ENCODE assay signal across 10 mouse cellular contexts in genomic region chr11:33070520-33070919, GRCm38 (mm10).
DNase-seq lines count a peak whose midpoint lies in the region; ATAC-seq lines count a peak whose summit lies in the region.
"Had no signal": no experiment of that assay in that cellular context is flagged by ENCODE, and none has a peak within 500 bp of the region (broad histone marks: within the 10 kb centered on the region; RNA-seq: fewer than 3 reads in every experiment).

No protein-coding gene starts in this region.

- ATAC-seq in kidney, embryonic 16.5 days (ENCODE audit: low FRiP score, low TSS enrichment) = peak; percentile 89; the same call in 1 of the 2 replicates
- ATAC-seq in neural tube, embryonic 13.5 days (ENCODE audit: low read depth) = peak; percentile 97

- H3K27me3 ChIP-seq in kidney, embryonic 16.5 days (ENCODE audit: insufficient read depth, low read length) = no peaks in the 10 kb centered on the region; the same call in 1 of the 2 replicates
- no peaks in the 10 kb centered on the region for H3K27me3 ChIP-seq in neural tube, embryonic 13.5 days
- no peaks in the 10 kb centered on the region for H3K27me3 ChIP-seq in heart, embryonic 10.5 days (ENCODE audit: insufficient read depth, poor library complexity, severe bottlenecking)
- H3K27me3 ChIP-seq: liver, embryonic 13.5 days had no signal

- H3K4me2 ChIP-seq in kidney, embryonic 16.5 days (replicated peaks; ENCODE audit: low read depth, low read length) = no peak overlapping the region
- H3K4me2 ChIP-seq in neural tube, embryonic 13.5 days = no peak overlapping the region
- H3K4me2 ChIP-seq: liver, embryonic 13.5 days had no signal

- H3K27ac ChIP-seq in kidney, embryonic 16.5 days (ENCODE audit: low read length) = no peak overlapping the region
- H3K27ac ChIP-seq in neural tube, embryonic 13.5 days (replicated peaks) = no peak overlapping the region; the same call in 1 of the 2 replicates
- no peak overlapping the region for H3K27ac ChIP-seq in heart, embryonic 10.5 days
- H3K27ac ChIP-seq: liver, embryonic 13.5 days had no signal

- no peak for DNase-seq in kidney, adult 18-20 months
- peak; percentile 59 to 70 for DNase-seq in cerebellum, postnatal 14 days
- peak; percentile 42 for DNase-seq in layer of hippocampus, adult 11-12 months (ENCODE audit: low spot score)
- DNase-seq in thymus, postnatal 4 days = no peak
- no peak for DNase-seq in heart, embryonic 10.5 days (ENCODE audit: low spot score)
- no peak for DNase-seq in spleen, postnatal 10 days (ENCODE audit: low spot score in 2 of 2)
- DNase-seq: heart, postnatal 36 days; liver, embryonic 13.5 days had no signal

- no peaks in the 10 kb centered on the region for H3K36me3 ChIP-seq in kidney, embryonic 16.5 days (ENCODE audit: insufficient read depth, low read length)
- H3K36me3 ChIP-seq in neural tube, embryonic 13.5 days = no peaks in the 10 kb centered on the region
- H3K36me3 ChIP-seq in heart, embryonic 10.5 days = no peaks in the 10 kb centered on the region
- H3K36me3 ChIP-seq: liver, embryonic 13.5 days had no signal

- 48% methylated on average over 6 of the region's 6 CpGs for WGBS in kidney, embryonic 16.5 days
- WGBS in neural tube, embryonic 13.5 days = 36% methylated on average over 6 of the region's 6 CpGs
- 79% methylated on average over 6 of the region's 6 CpGs for WGBS in heart, embryonic 10.5 days

- no peak overlapping the region for H3K9ac ChIP-seq in kidney, embryonic 16.5 days (replicated peaks; ENCODE audit: low read length)
- H3K9ac ChIP-seq in neural tube, embryonic 13.5 days = no peak overlapping the region
- H3K9ac ChIP-seq: liver, embryonic 13.5 days had no signal

- H3K9me3 ChIP-seq in kidney, embryonic 16.5 days (ENCODE audit: low read length) = no peaks in the 10 kb centered on the region
- H3K9me3 ChIP-seq in neural tube, embryonic 13.5 days = no peaks in the 10 kb centered on the region
- H3K9me3 ChIP-seq in heart, embryonic 10.5 days = no peaks in the 10 kb centered on the region
- H3K9me3 ChIP-seq: liver, embryonic 13.5 days had no signal

- peaks cover 9% of the 10 kb centered on the region; the same call in 1 of the 2 replicates for H3K4me1 ChIP-seq in kidney, embryonic 16.5 days (ENCODE audit: insufficient read depth, low read length)
- peaks cover 12% of the 10 kb centered on the region; the same call in 1 of the 2 replicates for H3K4me1 ChIP-seq in neural tube, embryonic 13.5 days (replicated peaks)
- no peaks in the 10 kb centered on the region for H3K4me1 ChIP-seq in heart, embryonic 10.5 days
- H3K4me1 ChIP-seq: liver, embryonic 13.5 days had no signal

- H3K4me3 ChIP-seq in kidney, embryonic 16.5 days (ENCODE audit: low read length) = no peak overlapping the region
- H3K4me3 ChIP-seq in neural tube, embryonic 13.5 days = no peak overlapping the region
- H3K4me3 ChIP-seq in heart, embryonic 10.5 days = no peak overlapping the region
- H3K4me3 ChIP-seq: liver, embryonic 13.5 days had no signal

Comparison
In these comparisons a context has a peak if more than half of its experiments do, and no peak if none do; other contexts are left out.
1. DNase-seq: peak in cerebellum, postnatal 14 days (2 of 2) and layer of hippocampus, adult 11-12 months (single experiment); none in kidney, adult 18-20 months (single experiment), thymus, postnatal 4 days (single experiment), heart, embryonic 10.5 days (single experiment) and spleen, postnatal 10 days (0 of 2).